Mouse (Mus musculus) gastrocnemius, adult 8-10 months (tissue): ENCODE data around the gene Bfsp2. TPM values are rescaled to one million over a fixed set of nuclear protein-coding genes. Genes with fewer than 3 reads are reported as not detected.

Experiments used
- DNase-seq, 2 experiments: peaks; one replicate each; pipeline ENCODE4 v3.0.0; 2022; ENCODE audit warnings: low spot score in 2 of 2
- total RNA-seq, 4 experiments: library from RNA; stranded (reverse); gene quantifications; 2 replicates each; pipeline ENCODE4 v1.2.4; 2022

Gene Bfsp2
- total RNA-seq, 4 experiments from 2014 or later: 0.40 to 0.77 (median 0.58) TPM; not detected in 1

GRCm38 (mm10) chr9:103485606-103486005 is 5.4 kb upstream of the Bfsp2 start:
- no peak for DNase-seq

GRCm38 (mm10) chr9:103480603-103481220 is 492 bp upstream of the Bfsp2 start:
- DNase-seq: no peak

- no peak for DNase-seq
Measured at GRCm38 (mm10) chr9:103475414-103475813, 4.8 kb downstream of the Bfsp2 start.

- DNase-seq: no peak
Measured at GRCm38 (mm10) chr9:103473915-103474688, 6.1 kb downstream of the Bfsp2 start.

- DNase-seq: no peak
Measured at GRCm38 (mm10) chr9:103471784-103472183, 8.4 kb downstream of the Bfsp2 start.

GRCm38 (mm10) chr9:103469516-103469915 is 10.7 kb downstream of the Bfsp2 start:
- DNase-seq: no peak

GRCm38 (mm10) chr9:103468911-103469310 is 11.3 kb downstream of the Bfsp2 start:
- DNase-seq: no peak

- no peak for DNase-seq
Measured at GRCm38 (mm10) chr9:103465711-103466220, 14.5 kb downstream of the Bfsp2 start.

- DNase-seq: no peak
Measured at GRCm38 (mm10) chr9:103465293-103465692, 14.9 kb downstream of the Bfsp2 start.

GRCm38 (mm10) chr9:103463833-103464232 is 16.4 kb downstream of the Bfsp2 start:
- DNase-seq: no peak

- DNase-seq: no peak
Measured at GRCm38 (mm10) chr9:103459839-103460238, 20.4 kb downstream of the Bfsp2 start.

GRCm38 (mm10) chr9:103459307-103459706 is 20.9 kb downstream of the Bfsp2 start:
- DNase-seq: no peak

GRCm38 (mm10) chr9:103449651-103450050 is 30.6 kb downstream of the Bfsp2 start:
- no peak for DNase-seq

- DNase-seq: no peak
Measured at GRCm38 (mm10) chr9:103449092-103449491, 31.1 kb downstream of the Bfsp2 start.

GRCm38 (mm10) chr9:103444656-103445055 is 35.6 kb downstream of the Bfsp2 start:
- no peak for DNase-seq

- no peak for DNase-seq
Measured at GRCm38 (mm10) chr9:103443824-103444185, 36.4 kb downstream of the Bfsp2 start.

GRCm38 (mm10) chr9:103443121-103443823 is 36.9 kb downstream of the Bfsp2 start:
- DNase-seq: peak in 1 of 2 experiments; percentile 20

- no peak for DNase-seq
Measured at GRCm38 (mm10) chr9:103440597-103440996, 39.6 kb downstream of the Bfsp2 start.

- DNase-seq: no peak
Measured at GRCm38 (mm10) chr9:103437104-103437503, 43.1 kb downstream of the Bfsp2 start.

- DNase-seq: no peak
Measured at GRCm38 (mm10) chr9:103434116-103434515, 46.1 kb downstream of the Bfsp2 start.

GRCm38 (mm10) chr9:103432122-103432778 is 48.0 kb downstream of the Bfsp2 start:
- DNase-seq: peak; percentile 52 to 74

- no peak for DNase-seq
Measured at GRCm38 (mm10) chr9:103431718-103432117, 48.5 kb downstream of the Bfsp2 start.
